Mouse (Mus musculus) neutrophil, adult 5-6 weeks (primary cell): ENCODE measurements around the gene Gpatch3. TPM values are rescaled to one million over a fixed set of nuclear protein-coding genes. Genes with fewer than 3 reads are reported as not detected.
A peak's percentile ranks its signal among the peaks of the same experiment; 100 is the strongest.

Experiments used
- ATAC-seq: fragments of 151-379, 151-347 bp; 2 replicates; pipeline ENCODE4 v1.8.0; 2017; ENCODE audit warnings: mild to moderate bottlenecking, moderate TSS enrichment; ENCODE audit not compliant: insufficient number of reproducible peaks, poor library complexity, low FRiP score, severe bottlenecking; ENCODE audit errors: extremely low read depth
- total RNA-seq: library from RNA; stranded (forward); fragments of 200-1000 nt; gene quantifications from 2 replicates; pipeline ENCODE4 v1.2.3, GENCODE M21; 2017

Gene Gpatch3
- total RNA-seq, 1 experiment from 2014 or later, result 26.7 TPM

- peak; percentile 77 for ATAC-seq
These were observed 58.9 kb downstream of the Gpatch3 start for GRCm38 (mm10) chr4:133633332-133634042.

Other genes with a start within 250 kb of the Gpatch3 start
- gene Wdtc1, start 221.3 kb upstream of the Gpatch3 start, total RNA-seq, result 23.0 and 26.6 TPM in 2 replicates
- 15.8 and 22.7 TPM in 2 replicates for gene Slc9a1, start 205.0 kb upstream of the Gpatch3 start, total RNA-seq
- gene Tent5b, start 94.6 kb upstream of the Gpatch3 start, total RNA-seq, result 0.12 TPM in 2 replicates
- not detected in 2 replicates for gene Trnp1, start 76.2 kb upstream of the Gpatch3 start, total RNA-seq
- not detected in 2 replicates for gene Kdf1, start 55.8 kb upstream of the Gpatch3 start, total RNA-seq
- 48.3 and 65.1 TPM in 2 replicates for gene Nudc, start 28.7 kb upstream of the Gpatch3 start, total RNA-seq
- gene Nr0b2, start 21.4 kb upstream of the Gpatch3 start, total RNA-seq, result not detected in 2 replicates
- gene Gpn2, start 9.6 kb downstream of the Gpatch3 start, total RNA-seq, result 12.1 and 22.1 TPM in 2 replicates
- 48.1 and 58.3 TPM in 2 replicates for gene Sfn, start 27.4 kb downstream of the Gpatch3 start, total RNA-seq
- gene Zdhhc18, start 75.4 kb downstream of the Gpatch3 start, total RNA-seq, result 91.5 and 99.5 TPM in 2 replicates
- gene Pigv, start 97.9 kb downstream of the Gpatch3 start, total RNA-seq, result 13.2 and 22.0 TPM in 2 replicates
- gene Arid1a, start 182.0 kb downstream of the Gpatch3 start, total RNA-seq, result 97.9 and 100 TPM in 2 replicates